ENCODE assay signal across 1 mouse cellular context in the genomic region with DNA sequence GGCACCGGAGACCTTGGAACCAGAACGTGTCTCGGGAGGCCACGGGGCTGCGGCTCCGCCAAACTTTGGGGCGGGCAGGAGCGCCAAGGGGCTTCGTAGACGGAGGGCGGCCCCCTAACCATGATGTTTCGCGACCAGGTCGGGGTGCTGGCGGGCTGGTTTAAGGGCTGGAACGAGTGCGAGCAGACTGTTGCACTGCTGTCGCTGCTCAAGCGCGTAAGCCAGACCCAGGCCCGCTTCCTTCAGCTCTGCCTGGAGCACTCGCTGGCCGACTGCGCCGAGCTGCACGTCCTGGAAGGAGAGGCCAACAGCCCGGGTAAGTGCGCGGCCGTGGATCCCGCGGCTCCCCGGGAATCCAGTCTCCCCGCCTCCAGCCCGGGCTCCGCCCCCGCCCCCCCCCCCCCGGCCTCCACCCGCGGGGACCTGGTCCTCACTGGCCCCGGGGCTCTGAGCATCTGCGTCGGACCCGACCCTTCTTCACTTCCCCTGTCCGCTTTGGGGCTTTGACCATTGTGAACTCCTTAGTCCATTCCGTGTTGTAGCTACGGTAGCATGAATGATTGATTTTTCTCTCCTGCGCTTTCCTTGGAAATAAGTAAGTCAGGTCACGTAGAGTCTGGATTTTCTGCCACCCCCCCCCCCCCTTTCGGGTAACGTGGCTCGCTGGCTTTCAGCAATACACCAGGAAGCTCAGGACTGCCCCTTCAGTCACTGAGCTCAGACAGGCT.
TF ChIP-seq lines count a peak whose summit lies in the region.

No protein-coding gene starts in this region.

TF ChIP-seq in CH12.LX, 34 proteins besides CTCF, POLR2A, EP300 and RAD21:
- TF ChIP-seq E2F4 (IDR thresholded peaks at IDR 0.05; ENCODE audit: insufficient replicate concordance, low read depth, low read length) (no peak), BHLHE40 (IDR thresholded peaks at IDR 0.05; ENCODE audit: low read depth, low read length) (no peak), JUN (IDR thresholded peaks at IDR 0.05; ENCODE audit: insufficient read depth, low read depth, low read length) (no peak), NELFE (IDR thresholded peaks at IDR 0.05; ENCODE audit: low read depth, low read length) (no peak), KAT2A (IDR thresholded peaks at IDR 0.05; ENCODE audit: insufficient replicate concordance, low read length) (no peak), TCF12 (IDR thresholded peaks at IDR 0.05; ENCODE audit: low read depth, low read length) (no peak), MAFK (IDR thresholded peaks at IDR 0.05; ENCODE audit: insufficient replicate concordance, low read length) (no peak), CHD1 (IDR thresholded peaks at IDR 0.05; ENCODE audit: low read depth, low read length) (no peak)
